In the genomic region with DNA sequence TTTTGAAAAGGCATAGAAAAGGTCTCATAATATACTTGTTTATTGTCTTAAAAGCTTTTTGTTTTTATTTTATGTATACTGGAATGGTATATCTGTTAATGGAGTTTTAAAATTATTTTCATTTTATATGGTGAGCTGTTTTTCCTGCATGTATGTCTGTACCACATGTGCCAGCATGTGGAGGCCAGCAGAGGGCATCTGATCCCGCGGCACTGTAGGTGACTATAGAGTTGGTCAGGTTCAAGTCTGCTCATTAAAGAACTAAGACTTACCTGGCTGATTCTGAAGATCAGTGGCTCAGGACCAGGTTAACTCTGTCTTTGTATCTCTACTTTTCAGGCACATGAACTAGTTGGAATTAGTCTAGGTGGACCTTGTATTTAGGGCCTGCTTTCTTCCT, we compare ENCODE assay signal across 9 mouse cellular contexts. TPM values are rescaled to one million over a fixed set of nuclear protein-coding genes. Genes with fewer than 3 reads are reported as not detected.
A peak's percentile ranks its signal among the peaks of the same experiment; 100 is the strongest.
DNase-seq lines count a peak whose midpoint lies in the region; ATAC-seq and TF ChIP-seq lines count a peak whose summit lies in the region.
"Had no signal": no experiment of that assay in that cellular context is flagged by ENCODE, and none has a peak within 500 bp of the region (broad histone marks: within the 10 kb centered on the region; RNA-seq: fewer than 3 reads in every experiment).

No protein-coding gene starts in this region.

- no peak overlapping the region for H3K4me3 ChIP-seq in lung, embryonic 14.5 days (ENCODE audit: low read depth, low read length)
- H3K4me3 ChIP-seq in bone marrow, adult 2 months (replicated peaks; ENCODE audit: control insufficient read depth, low read depth, low read length): no peak overlapping the region
- H3K4me3 ChIP-seq in hindbrain, embryonic 14.5 days (replicated peaks; ENCODE audit: low read length): no peak overlapping the region

- H3K9me3 ChIP-seq in lung, embryonic 14.5 days (ENCODE audit: low read depth, low read length): no peaks in the 10 kb centered on the region
- H3K9me3 ChIP-seq in hindbrain, embryonic 14.5 days (ENCODE audit: control insufficient read depth, low read length): no peaks in the 10 kb centered on the region

- no peaks in the 10 kb centered on the region for H3K4me1 ChIP-seq in lung, embryonic 14.5 days (ENCODE audit: insufficient read depth)
- H3K4me1 ChIP-seq in bone marrow, adult 2 months (ENCODE audit: control insufficient read depth, insufficient read depth, low read length): no peaks in the 10 kb centered on the region
- no peaks in the 10 kb centered on the region for H3K4me1 ChIP-seq in hindbrain, embryonic 14.5 days (replicated peaks; ENCODE audit: control insufficient read depth, insufficient read depth, low read length)

- peak; percentile 52; the same call in 1 of the 2 replicates for ATAC-seq in frontal cortex, adult (ENCODE audit: low TSS enrichment)
- no peak for ATAC-seq in lung, embryonic 14.5 days (ENCODE audit: insufficient read depth)
- ATAC-seq in hindbrain, embryonic 14.5 days (ENCODE audit: low FRiP score): no peak

- no peak overlapping the region for H3K4me2 ChIP-seq in lung, embryonic 14.5 days
- H3K4me2 ChIP-seq in hindbrain, embryonic 14.5 days (replicated peaks): no peak overlapping the region

- H3K9ac ChIP-seq in lung, embryonic 14.5 days: no peak overlapping the region
- H3K9ac ChIP-seq in hindbrain, embryonic 14.5 days: no peak overlapping the region

- no peak for DNase-seq in frontal cortex, postnatal 10 days (ENCODE audit: low spot score in 2 of 2)
- peak; percentile 28 for DNase-seq in lung, embryonic 14.5 days
- no peak for DNase-seq in lung, adult 18-20 months
- peak; percentile 53 for DNase-seq in thymus, postnatal 0 days (ENCODE audit: low spot score)
- no peak for DNase-seq in hindbrain, embryonic 14.5 days (ENCODE audit: low spot score)
- no peak for DNase-seq in left cerebral cortex, adult 9 months (ENCODE audit: low spot score in 2 of 2)
- DNase-seq: gastrocnemius, postnatal 14 days had no signal

- H3K27me3 ChIP-seq in lung, embryonic 14.5 days (ENCODE audit: insufficient read depth, low read length): no peaks in the 10 kb centered on the region
- H3K27me3 ChIP-seq in hindbrain, embryonic 14.5 days (ENCODE audit: control insufficient read depth, insufficient read depth, low read length): no peaks in the 10 kb centered on the region

- WGBS in lung, embryonic 14.5 days: 54% methylated on average over 2 of the region's 2 CpGs
- WGBS in bone marrow, adult 2 months: 18% methylated on average over 2 of the region's 2 CpGs
- 58% methylated on average over 2 of the region's 2 CpGs for WGBS in hindbrain, embryonic 14.5 days

- no peak for TF ChIP-seq POLR2A in bone marrow, adult 2 months (IDR thresholded peaks at IDR 0.05; ENCODE audit: borderline replicate concordance, control insufficient read depth, low read depth, low read length)

- H3K36me3 ChIP-seq in lung, embryonic 14.5 days (ENCODE audit: insufficient read depth): no peaks in the 10 kb centered on the region
- no peaks in the 10 kb centered on the region for H3K36me3 ChIP-seq in hindbrain, embryonic 14.5 days (replicated peaks; ENCODE audit: control insufficient read depth, insufficient read depth)

- no peak overlapping the region for H3K27ac ChIP-seq in lung, embryonic 14.5 days (ENCODE audit: low read depth)
- no peak overlapping the region for H3K27ac ChIP-seq in bone marrow, adult 2 months (ENCODE audit: control insufficient read depth, insufficient read depth, low read depth, low read length, poor library complexity)
- no peak overlapping the region for H3K27ac ChIP-seq in hindbrain, embryonic 14.5 days

- TF ChIP-seq CTCF in lung, embryonic 14.5 days (IDR thresholded peaks at IDR 0.05; ENCODE audit: low read depth): peak; percentile 56
- TF ChIP-seq CTCF in bone marrow, adult 2 months (IDR thresholded peaks at IDR 0.05; ENCODE audit: control insufficient read depth, insufficient read depth, low read length): peak; percentile 37; the same call in 1 of the 2 replicates

RNA-seq across cellular contexts. Expression of a gene that starts 26.7 kb away (rescaled TPM):
- polyA plus RNA-seq in lung, embryonic 14.5 days (2014; fragmentation: Nextera tagmentation; extraction: Ambion mirVana): 9.6 and 13.3 TPM in 2 replicates
- not detected in 2 replicates for polyA plus RNA-seq in bone marrow, adult 2 months (2011; ENCODE audit: insufficient read depth, insufficient read length, low replicate concordance, missing spikeins)
- 3.0 and 4.0 TPM in 2 replicates for polyA plus RNA-seq in thymus, postnatal 0 days (2015; fragmentation: Nextera tagmentation; extraction: Ambion mirVana)
- polyA plus RNA-seq in hindbrain, embryonic 14.5 days (2014; fragmentation: Nextera tagmentation; extraction: Ambion mirVana): 13.5 and 14.2 TPM in 2 replicates

Comparison
In these comparisons a context has a peak if more than half of its experiments do, and no peak if none do; other contexts are left out.
1. DNase-seq: peak in lung, embryonic 14.5 days (single experiment) and thymus, postnatal 0 days (single experiment); none in frontal cortex, postnatal 10 days (0 of 2), lung, adult 18-20 months (0 of 2), hindbrain, embryonic 14.5 days (single experiment) and left cerebral cortex, adult 9 months (0 of 2).